Mouse (Mus musculus): ENCODE results near the gene Nudcd3.

GRCm38 (mm10) chr11:6169041-6169663, 31.1 kb downstream of the Nudcd3 start:
- TF ChIP-seq CTCF (IDR thresholded peaks at IDR 0.05; ENCODE audit: low read depth) (no peak), EP300 (IDR thresholded peaks at IDR 0.05; ENCODE audit: low read depth) (no peak)

Data from heart, postnatal 0 days (tissue).